Mouse (Mus musculus) gastrocnemius, adult 8-10 months (tissue): ENCODE data around the gene Vmn1r17. TPM values are rescaled to one million over a fixed set of nuclear protein-coding genes. Genes with fewer than 3 reads are reported as not detected.
"Not testable (repeated sequence)": the region's sequence is repeated elsewhere in the genome, so short reads cannot be mapped to it uniquely, and the experiment has no call there.

Experiments used
- DNase-seq, 2 experiments: peaks; one replicate each; pipeline ENCODE4 v3.0.0; 2022; ENCODE audit warnings: low spot score in 2 of 2
- total RNA-seq, 4 experiments: library from RNA; stranded (reverse); gene quantifications; 2 replicates each; pipeline ENCODE4 v1.2.4; 2022

The Vmn1r17 gene
- total RNA-seq, result not detected

DNA sequence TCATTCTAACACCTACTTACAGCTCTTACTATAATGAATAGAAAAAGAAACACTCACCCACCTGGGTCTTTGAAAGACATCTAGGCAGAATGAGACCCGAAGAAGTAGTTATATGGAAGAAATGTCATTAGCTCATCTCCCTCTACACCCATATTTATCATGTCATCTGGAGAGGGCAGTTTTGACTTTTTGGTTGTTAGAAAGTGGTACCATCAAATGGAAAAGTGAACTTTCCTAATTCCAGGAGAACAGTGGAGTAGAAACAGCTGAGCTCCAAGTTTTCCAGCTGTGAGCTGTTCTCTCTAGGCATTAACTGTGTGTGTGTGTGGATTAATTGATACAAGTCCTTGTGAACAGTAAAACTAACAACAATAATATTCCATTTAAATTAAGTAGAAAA, at the start of gene Vmn1r17:
Vmn1r17 (minus strand) TSS at position 101 of the 400 bp plus-strand sequence.
- DNase-seq, result no peak

- not testable (repeated sequence) for DNase-seq
These were observed 40.0 kb upstream of the Vmn1r17 start, which contains the start of gene Vmn1r19 for GRCm38 (mm10) chr6:57403480-57403879. TSS of gene Vmn1r19 (plus strand) at chr6:57403780.

- no peak for DNase-seq
These were observed 32.2 kb upstream of the Vmn1r17 start, which contains the start of gene Vmn1r18 for GRCm38 (mm10) chr6:57395683-57396082. TSS of gene Vmn1r18 (minus strand) at chr6:57395783.

DNA sequence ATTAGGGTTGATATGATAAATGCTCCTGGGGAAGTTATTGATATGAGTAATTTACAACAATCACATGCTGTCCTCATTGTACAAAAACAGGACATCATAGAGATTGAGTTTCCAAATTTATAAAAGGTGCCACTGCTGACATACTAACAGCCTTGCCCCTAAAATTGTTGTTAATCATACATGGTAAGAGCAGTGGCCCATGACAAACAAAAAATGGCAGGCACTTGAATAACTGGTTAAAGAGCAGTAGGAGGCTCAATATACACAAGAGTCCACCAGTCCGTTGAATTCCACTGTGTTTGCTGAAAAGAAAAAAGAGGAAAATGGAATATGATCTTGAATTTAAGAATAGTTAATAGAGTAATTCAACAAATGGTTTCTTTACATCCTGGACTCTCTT, 4.0 kb upstream of the Vmn1r17 start:
- DNase-seq, result no peak

DNA sequence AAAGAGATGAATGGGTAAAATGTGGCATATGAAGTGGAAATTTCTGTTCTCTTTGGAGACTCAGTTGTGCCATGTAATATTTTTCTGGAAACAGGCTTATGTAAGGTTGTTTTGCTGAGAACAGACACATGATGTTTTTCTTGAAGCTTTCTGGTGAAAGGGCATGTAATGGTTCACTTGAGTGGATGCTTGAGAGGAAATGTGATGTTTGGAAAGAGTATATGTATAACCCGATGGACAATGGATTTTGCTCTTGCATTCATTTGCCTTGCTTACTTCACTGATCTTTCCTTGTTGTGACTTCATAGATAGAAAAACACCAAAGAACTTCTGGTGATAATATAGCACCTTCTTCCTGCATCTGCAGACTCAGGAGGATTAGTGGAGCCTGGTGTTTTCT, 2.3 kb upstream of the Vmn1r17 start:
- not testable (repeated sequence) for DNase-seq

GRCm38 (mm10) chr6:57356864-57357263, 6.7 kb downstream of the Vmn1r17 start:
- DNase-seq, result no peak

DNA sequence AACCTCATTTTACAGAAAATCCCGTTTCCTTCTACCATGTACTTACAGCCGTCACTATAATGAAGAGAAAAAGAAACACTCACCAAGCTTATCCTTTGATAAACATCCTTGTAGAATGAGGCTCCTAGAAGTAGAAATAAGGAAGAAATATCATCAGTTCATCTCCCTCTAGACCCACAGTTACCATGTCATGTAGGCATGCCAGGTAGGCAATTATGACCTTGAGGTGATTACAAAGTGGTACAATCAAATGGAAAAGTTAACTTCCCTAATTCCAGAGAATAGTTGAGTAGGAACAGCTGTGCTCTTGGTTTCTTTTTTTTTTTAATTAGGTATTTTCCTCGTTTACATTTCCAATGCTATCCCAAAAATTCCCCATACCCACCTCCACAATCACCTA, 34.1 kb downstream of the Vmn1r17 start, which contains the start of gene Vmn1r16:
Vmn1r16 (minus strand) TSS at position 101 of the 400 bp plus-strand sequence.
- no peak for DNase-seq

- DNase-seq, result no peak
These were observed 37.4 kb downstream of the Vmn1r17 start for GRCm38 (mm10) chr6:57326176-57326575.

Other genes starting within 250 kb of the Vmn1r17 start
- not detected for gene Vmn1r11, start 230.3 kb downstream of the Vmn1r17 start, total RNA-seq
- not detected for gene Vmn1r12, start 206.8 kb downstream of the Vmn1r17 start, total RNA-seq
- gene Vmn1r13, start 160.4 kb downstream of the Vmn1r17 start, total RNA-seq, result not detected
- gene Vmn1r14, start 132.0 kb downstream of the Vmn1r17 start, total RNA-seq, result not detected
- gene Vmn1r15, start 105.8 kb downstream of the Vmn1r17 start, total RNA-seq, result not detected
- gene Vmn1r16, start 34.2 kb downstream of the Vmn1r17 start, total RNA-seq, result not detected
- gene Vmn1r18, start 32.1 kb upstream of the Vmn1r17 start, total RNA-seq, result not detected
- not detected for gene Vmn1r19, start 40.1 kb upstream of the Vmn1r17 start, total RNA-seq
- not detected for gene Vmn1r20, start 65.2 kb upstream of the Vmn1r17 start, total RNA-seq
- 10 to 100 TPM; 11.5 to 21.2 (median 15.5) TPM for gene Ppm1k, start 171.7 kb upstream of the Vmn1r17 start, total RNA-seq
- 1 to 10 TPM in 1 of 4 experiments, under 1 TPM in 3; 0.12 to 1.6 (median 0.61) TPM for gene Herc6, start 217.3 kb upstream of the Vmn1r17 start, total RNA-seq